Mouse (Mus musculus) gastrocnemius, postnatal 14 days (tissue): ENCODE measurements around the gene Trip4. TPM values are rescaled to one million over a fixed set of nuclear protein-coding genes. Genes with fewer than 3 reads are reported as not detected.
"Not testable (repeated sequence)": the region's sequence is repeated elsewhere in the genome, so short reads cannot be mapped to it uniquely, and the experiment has no call there.

Source experiments
- DNase-seq: peaks from one replicate; pipeline ENCODE4 v3.0.0; 2021; ENCODE audit warnings: mixed read lengths
- intact Hi-C: fragments of 180-260 bp; cut with DNase I; formaldehyde crosslinking; loops from one replicate; pipeline ENCODE4 v1.15.1; 2025; ENCODE audit warnings: low total_unique reads
- total RNA-seq, 2 experiments: library from RNA; stranded (reverse); gene quantifications; 2 replicates each; pipeline ENCODE4 v1.2.3; 2021

Gene Trip4
- total RNA-seq, 2 experiments from 2014 or later: 14.9 to 15.6 TPM

- intact Hi-C loops: no loop called here
- DNase-seq: no peak
Measured at GRCm38 (mm10) chr9:65818402-65818801, 90.2 kb downstream of the Trip4 start.

GRCm38 (mm10) chr9:65812841-65813240 lies 95.8 kb downstream of the Trip4 start:
- DNase-seq: no peak

GRCm38 (mm10) chr9:65811784-65812183 lies 96.8 kb downstream of the Trip4 start:
- intact Hi-C loops: no loop called here
- no peak for DNase-seq

More at GRCm38 (mm10) chr9:65812841-65813240, 95.8 kb downstream of the Trip4 start:
- intact Hi-C loops: no loop called here

- intact Hi-C loops: no loop called here
Measured at GRCm38 (mm10) chr9:65807818-65808217, 100.8 kb downstream of the Trip4 start.

GRCm38 (mm10) chr9:65807251-65807650 lies 101.3 kb downstream of the Trip4 start:
- DNase-seq: no peak
- intact Hi-C loops: no loop called here

More at GRCm38 (mm10) chr9:65807818-65808217, 100.8 kb downstream of the Trip4 start:
- no peak for DNase-seq

GRCm38 (mm10) chr9:65799770-65800169 lies 108.8 kb downstream of the Trip4 start:
- intact Hi-C loops: no loop called here
- DNase-seq: no peak

- intact Hi-C loops: no loop called here
Measured at GRCm38 (mm10) chr9:65795651-65796050, 112.9 kb downstream of the Trip4 start.

GRCm38 (mm10) chr9:65794313-65794712 lies 114.3 kb downstream of the Trip4 start:
- intact Hi-C loops: no loop called here

More at GRCm38 (mm10) chr9:65795651-65796050, 112.9 kb downstream of the Trip4 start:
- no peak for DNase-seq

GRCm38 (mm10) chr9:65793506-65793905 lies 115.1 kb downstream of the Trip4 start:
- intact Hi-C loops: no loop called here
- DNase-seq: no peak

More at GRCm38 (mm10) chr9:65794313-65794712, 114.3 kb downstream of the Trip4 start:
- no peak for DNase-seq

GRCm38 (mm10) chr9:65793086-65793485 lies 115.5 kb downstream of the Trip4 start:
- no peak for DNase-seq
- intact Hi-C loops: no loop called here

- no peak for DNase-seq
- intact Hi-C loops: no loop called here
Measured at GRCm38 (mm10) chr9:65791846-65792245, 116.7 kb downstream of the Trip4 start.

GRCm38 (mm10) chr9:65791106-65791505 lies 117.5 kb downstream of the Trip4 start:
- intact Hi-C loops: no loop called here
- no peak for DNase-seq

GRCm38 (mm10) chr9:65789788-65790187 lies 118.8 kb downstream of the Trip4 start:
- intact Hi-C loops: no loop called here
- no peak for DNase-seq

- no peak for DNase-seq
- intact Hi-C loops: no loop called here
Measured at GRCm38 (mm10) chr9:65788556-65788955, 120.0 kb downstream of the Trip4 start.

GRCm38 (mm10) chr9:65787829-65788344 lies 120.7 kb downstream of the Trip4 start:
- DNase-seq: no peak
- intact Hi-C loops: no loop called here

- intact Hi-C loops: no loop called here
Measured at GRCm38 (mm10) chr9:65786885-65787787, 121.5 kb downstream of the Trip4 start.

GRCm38 (mm10) chr9:65785772-65786368 lies 122.7 kb downstream of the Trip4 start:
- intact Hi-C loops: no loop called here

More at GRCm38 (mm10) chr9:65786885-65787787, 121.5 kb downstream of the Trip4 start:
- DNase-seq: peak; percentile 11

GRCm38 (mm10) chr9:65779619-65780018 lies 129.0 kb downstream of the Trip4 start:
- intact Hi-C loops, DNase-seq: not testable (repeated sequence)

More at GRCm38 (mm10) chr9:65785772-65786368, 122.7 kb downstream of the Trip4 start:
- no peak for DNase-seq
